Mouse (Mus musculus): Measurements from ENCODE around the gene Kcnk3. TPM values are rescaled to one million over a fixed set of nuclear protein-coding genes. Genes with fewer than 3 reads are reported as not detected.

Gene Kcnk3
- polyA plus RNA-seq, 1 experiment from 2014 or later: 11.7 TPM

DNA sequence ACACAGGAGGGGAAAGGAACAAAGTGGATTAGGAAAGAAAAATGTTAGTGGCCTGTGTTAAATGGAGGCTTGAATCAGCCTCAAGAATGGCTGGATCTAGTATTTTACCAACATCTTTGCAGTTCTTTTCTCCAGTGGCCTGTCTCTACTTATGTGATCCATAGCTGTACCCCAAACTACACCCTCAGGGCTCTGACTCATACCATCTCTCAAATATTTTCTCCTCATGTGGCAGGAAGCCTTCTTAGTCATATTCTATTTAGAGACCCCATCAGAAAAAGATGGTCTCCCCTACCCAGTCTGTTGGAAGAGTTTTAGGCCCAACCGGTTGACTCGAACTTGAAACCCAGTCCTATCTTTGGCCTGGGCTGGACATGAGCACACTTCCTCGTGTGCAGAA, 28.5 kb upstream of the Kcnk3 start:
- no peaks in the 10 kb centered on the region for H3K27me3 ChIP-seq (ENCODE audit: control insufficient read depth, insufficient read depth, low read length)
- H3K4me3 ChIP-seq (replicated peaks; ENCODE audit: low read length): no peak overlapping the region
- no peak overlapping the region for H3K27ac ChIP-seq
- H3K4me2 ChIP-seq (replicated peaks): no peak overlapping the region
- ATAC-seq (ENCODE audit: low FRiP score) (no peak), DNase-seq (ENCODE audit: low spot score) (no peak)
- H3K9ac ChIP-seq: no peak overlapping the region
- H3K9me3 ChIP-seq (ENCODE audit: control insufficient read depth, low read length): no peaks in the 10 kb centered on the region; the same call in 1 of the 2 replicates
- 90% methylated on average over 3 of the region's 3 CpGs for WGBS
- no peaks in the 10 kb centered on the region for H3K4me1 ChIP-seq (replicated peaks; ENCODE audit: control insufficient read depth, insufficient read depth, low read length)
- no peaks in the 10 kb centered on the region for H3K36me3 ChIP-seq (replicated peaks; ENCODE audit: control insufficient read depth, insufficient read depth)

GRCm38 (mm10) chr5:30559986-30560493, 27.9 kb upstream of the Kcnk3 start:
- no peak overlapping the region for H3K9ac ChIP-seq
- no peak for DNase-seq (ENCODE audit: low spot score)
- H3K27ac ChIP-seq: no peak overlapping the region
- H3K36me3 ChIP-seq (replicated peaks; ENCODE audit: control insufficient read depth, insufficient read depth): no peaks in the 10 kb centered on the region
- H3K4me2 ChIP-seq (replicated peaks): no peak overlapping the region
- WGBS: 47% methylated on average over 3 of the region's 3 CpGs
- H3K4me1 ChIP-seq (replicated peaks; ENCODE audit: control insufficient read depth, insufficient read depth, low read length): no peaks in the 10 kb centered on the region
- no peaks in the 10 kb centered on the region; the same call in 1 of the 2 replicates for H3K9me3 ChIP-seq (ENCODE audit: control insufficient read depth, low read length)
- H3K4me3 ChIP-seq (replicated peaks; ENCODE audit: low read length): no peak overlapping the region
- no peaks in the 10 kb centered on the region for H3K27me3 ChIP-seq (ENCODE audit: control insufficient read depth, insufficient read depth, low read length)
- ATAC-seq (ENCODE audit: low FRiP score): no peak

DNA sequence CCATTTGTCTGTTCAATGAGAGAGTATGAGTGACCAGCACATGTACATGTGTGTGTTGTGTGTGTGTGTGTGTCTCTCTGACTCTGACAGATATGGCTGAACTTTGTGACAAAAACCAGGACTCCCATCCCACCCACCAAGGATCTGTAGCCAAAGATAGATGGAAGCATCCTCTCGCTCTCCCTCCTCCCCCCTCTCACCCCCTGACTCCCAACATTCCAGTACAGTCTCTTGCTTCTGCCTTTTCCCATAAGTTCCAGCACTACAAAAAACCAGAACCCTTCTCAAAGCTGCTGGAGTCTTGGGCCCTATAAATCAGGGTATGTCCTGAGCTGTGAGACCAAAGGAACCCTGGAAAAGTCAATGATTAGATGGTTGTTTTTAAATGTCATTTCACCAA, 19.5 kb upstream of the Kcnk3 start:
- no peak for ATAC-seq (ENCODE audit: low FRiP score)
- Histone ChIP-seq H3K9me3 (ENCODE audit: control insufficient read depth, low read length) (no peaks in the 10 kb centered on the region), H3K4me1 (replicated peaks; ENCODE audit: control insufficient read depth, insufficient read depth, low read length) (no peaks in the 10 kb centered on the region), H3K4me2 (replicated peaks) (no peak overlapping the region), H3K9ac (no peak overlapping the region), H3K4me3 (replicated peaks; ENCODE audit: low read length) (no peak overlapping the region), H3K27ac (no peak overlapping the region), H3K36me3 (replicated peaks; ENCODE audit: control insufficient read depth, insufficient read depth) (no peaks in the 10 kb centered on the region), H3K27me3 (ENCODE audit: control insufficient read depth, insufficient read depth, low read length) (no peaks in the 10 kb centered on the region)
- WGBS: 93% methylated on average over 1 of the region's 1 CpGs
- no peak for DNase-seq (ENCODE audit: low spot score)

DNA sequence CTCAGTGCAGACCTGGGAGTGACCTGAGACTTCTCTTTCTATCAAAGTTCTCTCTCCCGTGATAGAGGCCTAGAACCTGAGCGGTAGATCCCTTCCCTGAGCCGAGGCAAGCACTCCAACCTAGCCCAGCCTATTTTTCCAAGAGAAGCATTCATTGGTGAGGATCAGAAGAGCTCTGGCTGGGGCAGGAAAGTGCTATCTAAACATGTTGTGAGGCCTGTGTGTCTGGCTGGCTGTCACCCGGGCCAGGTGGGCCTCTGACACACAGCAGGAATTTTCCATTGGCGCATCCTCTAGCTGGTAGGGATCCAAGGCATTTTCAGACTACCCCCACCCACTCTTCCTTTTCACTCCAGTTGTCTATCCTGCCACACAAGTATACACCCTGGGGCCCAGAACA, 16.1 kb upstream of the Kcnk3 start:
- H3K4me2 ChIP-seq (replicated peaks): no peak overlapping the region
- no peak overlapping the region for H3K9ac ChIP-seq
- no peaks in the 10 kb centered on the region for H3K36me3 ChIP-seq (replicated peaks; ENCODE audit: control insufficient read depth, insufficient read depth)
- DNase-seq (ENCODE audit: low spot score): no peak
- ATAC-seq (ENCODE audit: low FRiP score): no peak
- H3K9me3 ChIP-seq (ENCODE audit: control insufficient read depth, low read length): no peaks in the 10 kb centered on the region
- H3K27ac ChIP-seq: no peak overlapping the region
- H3K4me1 ChIP-seq (replicated peaks; ENCODE audit: control insufficient read depth, insufficient read depth, low read length): no peaks in the 10 kb centered on the region
- no peaks in the 10 kb centered on the region for H3K27me3 ChIP-seq (ENCODE audit: control insufficient read depth, insufficient read depth, low read length)
- 76% methylated on average over 5 of the region's 5 CpGs for WGBS
- H3K4me3 ChIP-seq (replicated peaks; ENCODE audit: low read length): no peak overlapping the region

GRCm38 (mm10) chr5:30574367-30574766, 13.6 kb upstream of the Kcnk3 start:
- 88% methylated on average over 8 of the region's 8 CpGs for WGBS
- Histone ChIP-seq H3K9me3 (ENCODE audit: control insufficient read depth, low read length) (no peaks in the 10 kb centered on the region), H3K27ac (no peak overlapping the region), H3K4me3 (replicated peaks; ENCODE audit: low read length) (no peak overlapping the region), H3K4me2 (replicated peaks) (no peak overlapping the region), H3K27me3 (ENCODE audit: control insufficient read depth, insufficient read depth, low read length) (no peaks in the 10 kb centered on the region), H3K9ac (no peak overlapping the region), H3K36me3 (replicated peaks; ENCODE audit: control insufficient read depth, insufficient read depth) (no peaks in the 10 kb centered on the region), H3K4me1 (replicated peaks; ENCODE audit: control insufficient read depth, insufficient read depth, low read length) (no peaks in the 10 kb centered on the region)
- ATAC-seq (ENCODE audit: low FRiP score) (no peak), DNase-seq (ENCODE audit: low spot score) (no peak)

- Histone ChIP-seq H3K36me3 (replicated peaks; ENCODE audit: control insufficient read depth, insufficient read depth) (no peaks in the 10 kb centered on the region), H3K27me3 (ENCODE audit: control insufficient read depth, insufficient read depth, low read length) (no peaks in the 10 kb centered on the region), H3K27ac (no peak overlapping the region), H3K4me1 (replicated peaks; ENCODE audit: control insufficient read depth, insufficient read depth, low read length) (no peaks in the 10 kb centered on the region), H3K4me2 (replicated peaks) (no peak overlapping the region), H3K9me3 (ENCODE audit: control insufficient read depth, low read length) (no peaks in the 10 kb centered on the region), H3K4me3 (replicated peaks; ENCODE audit: low read length) (no peak overlapping the region), H3K9ac (no peak overlapping the region)
- ATAC-seq (ENCODE audit: low FRiP score): no peak
- WGBS: 95% methylated on average over 7 of the region's 7 CpGs
- no peak for DNase-seq (ENCODE audit: low spot score)
These were observed 11.7 kb upstream of the Kcnk3 start for GRCm38 (mm10) chr5:30576233-30576632.

DNA sequence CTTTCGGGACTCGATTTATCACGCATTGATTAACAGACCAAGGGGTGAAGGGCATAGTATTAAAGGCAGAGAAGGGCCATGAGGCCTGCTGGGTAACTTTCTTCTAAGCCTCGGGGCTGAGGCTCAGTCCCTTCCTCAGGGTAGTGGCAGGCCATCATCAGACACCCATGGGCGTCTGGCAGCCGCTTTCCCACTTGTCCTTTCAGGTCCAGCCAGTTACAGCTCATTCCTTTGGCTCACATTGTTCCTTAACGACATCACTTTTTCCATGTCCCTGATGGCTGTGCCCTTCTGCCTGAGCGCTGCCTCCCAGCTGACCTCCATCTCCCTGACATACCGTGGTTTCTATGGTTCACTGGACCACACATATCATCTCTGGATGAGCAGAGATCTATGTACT, 10.7 kb upstream of the Kcnk3 start:
- no peaks in the 10 kb centered on the region for H3K27me3 ChIP-seq (ENCODE audit: control insufficient read depth, insufficient read depth, low read length)
- no peaks in the 10 kb centered on the region for H3K36me3 ChIP-seq (replicated peaks; ENCODE audit: control insufficient read depth, insufficient read depth)
- no peaks in the 10 kb centered on the region for H3K9me3 ChIP-seq (ENCODE audit: control insufficient read depth, low read length)
- DNase-seq (ENCODE audit: low spot score) (no peak), ATAC-seq (ENCODE audit: low FRiP score) (no peak)
- WGBS: 71% methylated on average over 9 of the region's 9 CpGs
- H3K4me1 ChIP-seq (replicated peaks; ENCODE audit: control insufficient read depth, insufficient read depth, low read length): no peaks in the 10 kb centered on the region
- H3K9ac ChIP-seq: no peak overlapping the region
- no peak overlapping the region for H3K4me3 ChIP-seq (replicated peaks; ENCODE audit: low read length)
- no peak overlapping the region for H3K4me2 ChIP-seq (replicated peaks)
- no peak overlapping the region for H3K27ac ChIP-seq

DNA sequence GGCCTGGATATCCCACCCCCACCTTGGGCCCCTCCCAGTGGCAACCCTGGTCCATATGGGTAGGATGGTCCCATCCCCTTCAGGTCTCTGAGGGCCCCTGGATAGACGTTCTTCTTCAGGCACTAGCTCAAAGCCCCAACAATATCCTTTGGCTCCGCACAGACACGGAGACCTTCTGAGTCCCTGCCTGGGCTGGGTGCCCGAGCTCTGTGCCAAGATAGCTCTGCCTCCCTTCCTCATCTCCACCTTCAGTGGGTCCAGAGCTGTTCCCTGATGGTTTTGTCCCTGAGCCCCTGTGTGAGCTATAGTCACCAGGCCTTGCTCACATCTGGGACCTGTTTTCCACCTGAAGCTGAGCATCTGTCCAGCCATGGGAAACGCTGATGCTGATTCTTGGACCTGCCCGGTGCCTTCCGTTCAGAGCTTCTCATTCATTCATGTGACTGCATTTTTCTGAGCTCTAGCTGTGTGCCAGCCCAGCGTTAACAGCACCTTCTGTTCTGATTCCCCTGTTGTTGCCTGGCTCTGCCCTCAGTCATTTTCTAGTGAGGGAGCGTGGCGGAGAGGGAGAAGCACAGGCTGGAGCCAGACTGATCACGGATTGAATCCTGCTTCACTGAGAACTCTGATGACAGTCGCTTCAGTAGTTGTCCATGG, 10.2 kb upstream of the Kcnk3 start:
- H3K4me3 ChIP-seq (replicated peaks; ENCODE audit: low read length): no peak overlapping the region
- no peak for ATAC-seq (ENCODE audit: low FRiP score)

GRCm38 (mm10) chr5:30578445-30579080, 9.4 kb upstream of the Kcnk3 start:
- Histone ChIP-seq H3K4me3 (replicated peaks; ENCODE audit: low read length) (no peak overlapping the region), H3K4me1 (replicated peaks; ENCODE audit: control insufficient read depth, insufficient read depth, low read length) (no peaks in the 10 kb centered on the region), H3K4me2 (replicated peaks) (no peak overlapping the region), H3K36me3 (replicated peaks; ENCODE audit: control insufficient read depth, insufficient read depth) (no peaks in the 10 kb centered on the region), H3K27ac (no peak overlapping the region), H3K9ac (no peak overlapping the region), H3K9me3 (ENCODE audit: control insufficient read depth, low read length) (no peaks in the 10 kb centered on the region), H3K27me3 (ENCODE audit: control insufficient read depth, insufficient read depth, low read length) (no peaks in the 10 kb centered on the region)
- DNase-seq (ENCODE audit: low spot score) (no peak), ATAC-seq (ENCODE audit: low FRiP score) (no peak)
- WGBS: 85% methylated on average over 6 of the region's 6 CpGs

More for the DNA sequence above, 10.2 kb upstream of the Kcnk3 start:
- Histone ChIP-seq H3K4me1 (replicated peaks; ENCODE audit: control insufficient read depth, insufficient read depth, low read length) (no peaks in the 10 kb centered on the region), H3K9me3 (ENCODE audit: control insufficient read depth, low read length) (no peaks in the 10 kb centered on the region), H3K36me3 (replicated peaks; ENCODE audit: control insufficient read depth, insufficient read depth) (no peaks in the 10 kb centered on the region), H3K27me3 (ENCODE audit: control insufficient read depth, insufficient read depth, low read length) (no peaks in the 10 kb centered on the region), H3K9ac (no peak overlapping the region), H3K27ac (no peak overlapping the region), H3K4me2 (replicated peaks) (no peak overlapping the region)
- DNase-seq (ENCODE audit: low spot score): no peak
- WGBS: 83% methylated on average over 12 of the region's 12 CpGs

Data from hindbrain, embryonic 14.5 days (tissue).